Mouse (Mus musculus) MEL-GATA-1-ER (cell line): Measurements from ENCODE around the gene Lmntd2.
A peak's percentile ranks its signal among the peaks of the same experiment; 100 is the strongest.

ENCODE experiments used
- DNase-seq: peaks from one replicate; pipeline ENCODE4 v3.0.0-alpha.2; 2012; ENCODE audit warnings: low read depth; ENCODE audit errors: extremely low read depth

The Lmntd2 gene

GRCm38 (mm10) chr7:141191036-141191435 lies 22.8 kb downstream of the Lmntd2 start:
- DNase-seq: no peak

GRCm38 (mm10) chr7:141190220-141190619 lies 23.7 kb downstream of the Lmntd2 start:
- no peak for DNase-seq

- DNase-seq: no peak
These were observed 25.1 kb downstream of the Lmntd2 start for GRCm38 (mm10) chr7:141188733-141189132.

- no peak for DNase-seq
These were observed 25.7 kb downstream of the Lmntd2 start for GRCm38 (mm10) chr7:141188194-141188593.

DNA sequence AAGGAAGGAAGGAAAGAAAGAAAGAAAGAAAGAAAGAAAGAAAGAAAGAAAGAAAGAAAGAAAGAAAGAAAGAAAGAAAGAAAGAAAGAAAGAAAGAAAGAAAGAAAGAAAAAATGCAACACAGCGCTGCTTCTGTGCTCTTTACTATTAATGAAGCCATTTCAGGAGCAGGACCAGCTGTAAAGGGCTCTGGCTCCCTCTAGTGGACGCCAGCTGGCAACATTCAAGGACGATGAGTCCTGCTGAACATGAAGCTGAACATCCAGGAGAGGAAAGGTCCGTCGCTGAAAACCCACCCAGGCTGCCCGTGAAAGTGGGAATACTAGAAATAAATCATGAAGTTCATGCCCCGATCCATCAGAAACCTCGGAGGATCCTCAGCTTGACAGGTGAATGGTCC lies 37.7 kb downstream of the Lmntd2 start:
- DNase-seq: peak; percentile 68

DNA sequence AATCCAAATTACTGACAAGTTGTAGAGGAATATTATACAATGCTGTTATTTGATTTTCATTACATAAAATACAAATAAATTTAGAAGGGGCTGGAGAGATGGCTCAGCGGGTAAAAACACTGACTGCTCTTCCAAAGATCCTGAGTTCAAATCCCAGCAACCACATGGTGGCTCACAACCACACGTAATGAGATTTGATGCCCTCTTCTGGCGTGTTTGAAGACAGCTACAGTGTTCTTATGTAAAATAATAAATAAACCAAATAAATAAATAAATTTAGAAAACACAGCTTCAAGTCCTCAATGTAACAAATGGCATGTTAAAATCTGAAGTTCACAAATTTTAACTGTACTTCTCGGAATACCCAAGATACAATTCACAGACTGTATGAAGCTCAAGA lies 38.8 kb downstream of the Lmntd2 start:
- DNase-seq: no peak

GRCm38 (mm10) chr7:141173323-141173850 lies 40.5 kb downstream of the Lmntd2 start:
- DNase-seq: no peak

- peak; percentile 86 for DNase-seq
These were observed 41.5 kb downstream of the Lmntd2 start, which contains the start of gene Rnh1 for GRCm38 (mm10) chr7:141172116-141173006. TSS of gene Rnh1 (minus strand) at chr7:141172857.

DNA sequence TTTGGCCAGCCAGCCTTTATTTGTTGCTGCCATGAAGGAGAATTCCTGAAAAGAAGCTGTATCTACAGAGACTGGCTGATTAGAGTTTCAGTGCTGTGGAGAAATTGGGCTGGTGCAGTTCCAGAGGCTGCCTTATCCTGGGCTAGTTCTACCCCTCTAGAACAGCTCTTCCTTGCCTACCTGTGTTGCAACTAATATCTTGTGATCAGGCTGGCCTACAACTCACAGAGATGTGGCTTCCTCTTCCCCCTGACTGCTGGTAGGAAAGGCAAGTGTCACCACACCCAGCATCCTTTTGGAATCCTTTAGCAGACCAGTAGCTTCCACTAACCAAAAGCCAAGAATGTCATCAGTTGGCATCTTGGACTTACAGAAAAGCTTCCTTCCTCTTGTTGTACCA lies 44.0 kb downstream of the Lmntd2 start:
- DNase-seq: no peak

GRCm38 (mm10) chr7:141169300-141169699 lies 44.6 kb downstream of the Lmntd2 start:
- no peak for DNase-seq

- DNase-seq: peak; percentile 74
These were observed 45.3 kb downstream of the Lmntd2 start for GRCm38 (mm10) chr7:141168518-141168953.

DNA sequence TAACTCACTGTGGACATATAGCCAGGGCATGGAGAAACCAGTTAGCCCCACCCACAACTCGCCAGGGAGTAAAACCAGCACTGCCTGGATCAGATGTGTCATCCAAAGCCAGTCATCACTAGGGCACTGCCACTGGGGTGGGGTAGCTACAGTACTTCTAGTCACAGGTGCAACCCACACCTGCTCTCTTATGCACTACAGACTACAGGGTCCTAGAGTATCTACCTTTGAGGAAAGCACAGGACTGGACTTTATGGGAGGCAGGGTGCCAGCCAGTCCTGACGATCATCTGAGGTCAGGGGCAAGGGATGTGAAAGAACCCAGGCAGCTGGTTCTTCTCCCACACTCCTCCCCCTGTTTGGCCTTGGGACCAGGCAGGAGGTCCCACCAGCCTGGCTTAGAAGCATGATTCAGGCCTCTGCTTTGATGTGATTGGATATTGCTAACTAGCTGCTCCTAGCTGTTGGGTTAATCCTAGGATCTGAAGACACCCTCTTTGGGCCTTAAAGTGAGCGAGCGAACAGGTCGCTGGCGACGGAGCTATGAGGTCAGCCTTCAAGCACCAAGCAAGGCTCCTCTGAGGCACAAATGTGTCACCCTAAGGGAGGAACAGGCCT lies 45.9 kb downstream of the Lmntd2 start:
- DNase-seq: peak; percentile 31

DNA sequence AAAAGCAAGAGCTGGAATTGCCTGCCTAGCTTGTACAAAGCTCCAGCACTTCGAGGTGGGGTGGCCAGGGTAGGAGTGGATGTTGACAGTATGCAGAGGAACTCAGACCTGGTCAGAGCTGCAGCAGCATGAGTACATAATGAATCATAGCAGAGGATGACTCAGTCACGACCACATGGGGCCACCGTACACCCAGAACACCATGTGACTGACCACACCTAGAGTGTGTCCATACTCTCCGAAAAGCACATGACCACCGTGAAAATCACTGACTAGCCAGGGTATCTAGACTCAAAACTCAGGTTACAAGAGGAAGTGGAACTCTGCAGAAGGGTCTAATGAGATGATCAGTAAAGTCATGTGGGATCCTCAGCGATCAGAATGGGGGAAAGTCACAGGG lies 49.0 kb downstream of the Lmntd2 start:
- DNase-seq: no peak

DNA sequence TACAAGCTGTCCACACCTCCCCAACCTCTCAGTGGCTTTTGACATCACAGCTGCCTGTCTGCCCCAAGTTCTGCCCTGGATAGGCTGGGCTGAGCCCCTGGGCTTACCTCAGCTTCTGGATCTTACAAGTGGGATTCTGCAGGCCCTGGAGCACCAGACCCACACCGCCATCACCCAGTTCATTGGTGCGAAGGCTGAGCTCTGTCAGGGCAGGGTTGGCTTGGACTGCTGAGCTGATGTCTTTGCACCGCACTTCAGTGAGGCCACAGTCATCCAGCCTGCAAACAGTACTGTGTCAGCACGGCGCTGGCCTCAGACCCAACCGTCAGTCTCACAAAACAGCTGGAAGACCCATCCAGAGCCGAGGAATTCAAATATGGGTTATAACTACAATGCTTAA lies 49.5 kb downstream of the Lmntd2 start:
- no peak for DNase-seq
